Mouse (Mus musculus) hindbrain, embryonic 10.5 days (tissue): ENCODE results near the gene Tppp2. TPM values are rescaled to one million over a fixed set of nuclear protein-coding genes. Genes with fewer than 3 reads are reported as not detected.
"Not testable (repeated sequence)": the region's sequence is repeated elsewhere in the genome, so short reads cannot be mapped to it uniquely, and the experiment has no call there.

Experiments used
- DNase-seq: peaks from one replicate; pipeline ENCODE4 v3.0.0-alpha.2; 2017; ENCODE audit warnings: low spot score
- H3K27ac ChIP-seq: fragments of 300-500 bp; sonication (generic); 2 replicates; pipeline ENCODE4 v1.5.1; 2016; ENCODE audit warnings: mild to moderate bottlenecking, moderate library complexity
- H3K27me3 ChIP-seq: fragments of 300-500 bp; sonication (generic); 2 replicates; pipeline ENCODE4 v1.6.1; 2016; ENCODE audit warnings: mild to moderate bottlenecking; ENCODE audit not compliant: poor library complexity, insufficient read depth, severe bottlenecking
- H3K36me3 ChIP-seq: fragments of 300-500 bp; sonication (generic); 2 replicates; pipeline ENCODE4 v1.6.1; 2016; ENCODE audit warnings: mild to moderate bottlenecking, moderate library complexity
- H3K4me1 ChIP-seq: fragments of 300-500 bp; sonication (generic); replicated peaks from 2 replicates; pipeline ENCODE4 v1.6.1; 2016; ENCODE audit warnings: mild to moderate bottlenecking
- H3K4me3 ChIP-seq: fragments of 300-500 bp; sonication (generic); 2 replicates; pipeline ENCODE4 v1.5.1; 2016; ENCODE audit warnings: mild to moderate bottlenecking, moderate library complexity
- H3K9me3 ChIP-seq: fragments of 300-500 bp; sonication (generic); 2 replicates; pipeline ENCODE4 v1.6.1; 2016; ENCODE audit warnings: mild to moderate bottlenecking, moderate library complexity
- WGBS: fragments of 180-500 bp; shearing (Covaris S2); methylation state at CpG from one replicate; pipeline ENCODE4 v1.1.7; 2016; 5-methylcytosine and 5-hydroxymethylcytosine counted together
- polyA plus RNA-seq: library from polyadenylated mRNA; unstranded; fragments of >200 nt; fragmentation: Nextera tagmentation; extraction: Ambion mirVana; gene quantifications from 2 replicates; pipeline ENCODE4 v1.2.1, GENCODE M21; 2016

Gene Tppp2
- polyA plus RNA-seq, 1 experiment from 2014 or later, result not detected

- Histone ChIP-seq H3K36me3 (no peaks in the 10 kb centered on the region), H3K27ac (peak within 1 kb of the TSS; percentile 79), H3K4me1 (peaks cover 25% of the 10 kb centered on the region), H3K27me3 (peaks cover 57% of the 10 kb centered on the region), H3K9me3 (no peaks in the 10 kb centered on the region), H3K4me3 (peak within 1 kb of the TSS; percentile 74)
- 2% methylated on average over 23 of the region's 23 CpGs for WGBS
- DNase-seq, result peak; percentile 51
These were observed 4.1 kb upstream of the Tppp2 start, which contains the start of gene Ndrg2 for GRCm38 (mm10) chr14:51913960-51914762. TSS of gene Ndrg2 (minus strand) at chr14:51914158.

DNA sequence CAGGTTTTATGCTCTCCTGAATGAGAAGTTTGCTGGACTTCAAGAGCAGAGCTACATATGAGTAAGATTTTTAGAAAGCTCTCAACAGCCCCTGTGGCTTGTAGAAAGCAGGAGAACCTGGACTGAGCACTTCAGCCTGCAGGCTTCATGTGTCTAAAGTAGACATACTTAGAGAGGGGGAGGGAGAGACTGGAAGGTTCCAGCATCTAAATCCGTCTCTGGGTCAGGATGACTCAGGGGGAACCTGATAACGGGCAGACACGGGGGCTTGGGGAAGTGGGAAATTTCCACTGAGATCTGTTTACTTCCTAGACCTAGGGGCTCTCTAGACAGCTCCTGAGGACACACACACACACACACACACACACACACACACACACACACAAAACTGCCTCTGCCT is 3.2 kb upstream of the Tppp2 start:
- Histone ChIP-seq H3K27me3 (peaks cover 56% of the 10 kb centered on the region), H3K36me3 (no peaks in the 10 kb centered on the region), H3K4me1 (peaks cover 25% of the 10 kb centered on the region), H3K9me3 (no peaks in the 10 kb centered on the region), H3K4me3 (no peak overlapping the region), H3K27ac (no peak overlapping the region)
- WGBS, result 49% methylated on average over 3 of the region's 3 CpGs
- no peak for DNase-seq

DNA sequence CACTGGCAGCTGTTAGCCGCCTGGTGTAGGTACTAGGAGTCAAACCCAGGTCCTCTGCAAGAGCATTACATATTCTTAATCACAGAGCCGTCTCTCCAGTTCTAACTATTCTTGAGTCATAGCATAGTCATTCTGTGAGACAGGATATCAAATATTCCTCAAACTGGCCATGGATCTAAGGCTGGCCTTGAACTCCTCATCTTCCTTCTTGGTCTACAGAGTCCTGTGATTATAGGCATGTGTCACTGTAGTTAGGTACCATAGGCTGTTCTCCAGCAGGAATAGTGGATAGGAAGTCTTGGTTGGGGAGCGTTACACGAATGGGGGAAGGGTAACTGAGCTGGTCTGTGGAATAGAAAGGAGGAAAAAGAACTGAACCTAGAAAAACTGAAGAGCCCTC is 1.7 kb upstream of the Tppp2 start:
- Histone ChIP-seq H3K36me3 (no peaks in the 10 kb centered on the region), H3K4me3 (no peak overlapping the region), H3K27ac (no peak overlapping the region), H3K27me3 (peaks cover 46% of the 10 kb centered on the region), H3K9me3 (no peaks in the 10 kb centered on the region), H3K4me1 (peaks cover 25% of the 10 kb centered on the region)
- WGBS, result 90% methylated on average over 4 of the region's 4 CpGs
- no peak for DNase-seq

- 86% methylated on average over 4 of the region's 4 CpGs for WGBS
These were observed 741 bp downstream of the Tppp2 start for GRCm38 (mm10) chr14:51918966-51919365.

GRCm38 (mm10) chr14:51921759-51922570 is 3.7 kb downstream of the Tppp2 start:
- Histone ChIP-seq H3K36me3 (no peaks in the 10 kb centered on the region), H3K27ac (no peak overlapping the region), H3K4me3 (no peak overlapping the region), H3K9me3 (no peaks in the 10 kb centered on the region), H3K27me3 (no peaks in the 10 kb centered on the region), H3K4me1 (no peaks in the 10 kb centered on the region)
- 88% methylated on average over 16 of the region's 16 CpGs for WGBS
- no peak for DNase-seq

More at GRCm38 (mm10) chr14:51918966-51919365, 741 bp downstream of the Tppp2 start:
- no peak overlapping the region for H3K27ac ChIP-seq
- H3K36me3 ChIP-seq, result no peaks in the 10 kb centered on the region
- DNase-seq, result no peak
- H3K9me3 ChIP-seq, result no peaks in the 10 kb centered on the region
- H3K4me1 ChIP-seq, result peaks cover 8% of the 10 kb centered on the region
- peaks cover 23% of the 10 kb centered on the region for H3K27me3 ChIP-seq
- H3K4me3 ChIP-seq, result no peak overlapping the region

- no peaks in the 10 kb centered on the region for H3K36me3 ChIP-seq
These were observed 4.3 kb downstream of the Tppp2 start, which contains the start of gene Rnase13 for GRCm38 (mm10) chr14:51922571-51922865. TSS of gene Rnase13 (minus strand) at chr14:51922773.

GRCm38 (mm10) chr14:51922910-51923309 is 4.7 kb downstream of the Tppp2 start:
- Histone ChIP-seq H3K4me3 (no peak overlapping the region), H3K27me3 (no peaks in the 10 kb centered on the region), H3K36me3 (no peaks in the 10 kb centered on the region), H3K4me1 (no peaks in the 10 kb centered on the region), H3K9me3 (no peaks in the 10 kb centered on the region), H3K27ac (no peak overlapping the region)
- WGBS, result 85% methylated on average over 2 of the region's 2 CpGs
- no peak for DNase-seq

More at GRCm38 (mm10) chr14:51922571-51922865, 4.3 kb downstream of the Tppp2 start, which contains the start of gene Rnase13:
- 91% methylated on average over 7 of the region's 7 CpGs for WGBS
- Histone ChIP-seq H3K9me3 (no peaks in the 10 kb centered on the region), H3K4me1 (no peaks in the 10 kb centered on the region), H3K27ac (no peak within 1 kb of the TSS), H3K27me3 (no peaks in the 10 kb centered on the region), H3K4me3 (no peak within 1 kb of the TSS)
- no peak for DNase-seq

- Histone ChIP-seq H3K4me3 (no peak overlapping the region), H3K9me3 (no peaks in the 10 kb centered on the region), H3K36me3 (no peaks in the 10 kb centered on the region), H3K27ac (no peak overlapping the region), H3K27me3 (no peaks in the 10 kb centered on the region), H3K4me1 (no peaks in the 10 kb centered on the region)
- WGBS, result 76% methylated on average over 4 of the region's 4 CpGs
- no peak for DNase-seq
These were observed 5.3 kb downstream of the Tppp2 start for GRCm38 (mm10) chr14:51923492-51923891.

DNA sequence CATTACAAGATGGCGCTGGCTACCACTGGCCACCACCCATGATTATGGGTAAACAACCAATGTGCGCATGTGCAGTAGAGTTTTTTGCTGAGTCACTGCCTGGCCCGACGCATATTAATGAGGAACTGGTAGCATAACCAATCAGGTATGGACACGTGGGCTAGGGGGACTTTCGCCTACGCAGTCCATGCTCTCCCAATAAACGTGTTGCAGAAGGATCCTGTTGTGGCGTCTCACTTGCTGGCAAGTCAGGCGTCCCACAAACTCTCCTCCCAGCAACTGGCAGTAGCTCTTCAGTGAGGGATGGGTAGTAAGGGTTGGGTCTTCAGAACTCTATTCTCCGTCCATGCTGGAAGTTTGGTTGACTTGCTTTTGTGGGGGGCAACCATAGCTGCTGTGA is 8.7 kb downstream of the Tppp2 start:
- not testable (repeated sequence) for H3K27ac ChIP-seq, H3K4me1 ChIP-seq, H3K9me3 ChIP-seq, H3K27me3 ChIP-seq, DNase-seq, H3K4me3 ChIP-seq, H3K36me3 ChIP-seq
- WGBS, result 95% methylated on average over 11 of the region's 11 CpGs

- Histone ChIP-seq H3K4me1 (no peaks in the 10 kb centered on the region; the same call in 1 of the 2 replicates), H3K27me3 (no peaks in the 10 kb centered on the region; the same call in 1 of the 2 replicates), H3K36me3 (no peaks in the 10 kb centered on the region), H3K4me3 (no peak overlapping the region), H3K9me3 (no peaks in the 10 kb centered on the region), H3K27ac (no peak overlapping the region)
- DNase-seq, result no peak
- 85% methylated on average over 8 of the region's 8 CpGs for WGBS
These were observed 11.2 kb downstream of the Tppp2 start for GRCm38 (mm10) chr14:51929309-51929943.

DNA sequence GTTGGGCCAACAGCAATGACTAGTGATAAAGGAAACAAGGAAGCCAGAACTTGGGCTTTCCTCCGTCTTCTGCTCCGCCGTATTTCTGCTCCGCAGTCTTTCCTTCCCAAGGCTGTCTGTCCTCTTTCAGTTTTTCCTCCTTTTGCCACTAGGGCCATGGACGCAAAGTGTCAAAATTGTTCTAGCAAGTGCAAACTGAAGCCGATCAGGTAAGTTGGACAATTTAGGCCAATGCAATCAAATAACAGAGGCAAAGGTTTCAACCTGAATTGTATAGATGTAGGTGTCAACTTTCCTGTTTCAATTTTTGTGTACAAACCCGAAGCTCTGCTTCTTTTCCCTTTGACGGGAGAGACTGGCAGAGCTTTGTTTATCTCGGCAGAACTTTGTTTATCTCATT is 11.7 kb downstream of the Tppp2 start:
- Histone ChIP-seq H3K36me3 (no peaks in the 10 kb centered on the region), H3K4me3 (no peak overlapping the region), H3K4me1 (no peaks in the 10 kb centered on the region; the same call in 1 of the 2 replicates), H3K27me3 (no peaks in the 10 kb centered on the region; the same call in 1 of the 2 replicates), H3K27ac (no peak overlapping the region), H3K9me3 (no peaks in the 10 kb centered on the region)
- DNase-seq, result no peak
- WGBS, result 73% methylated on average over 9 of the region's 9 CpGs

DNA sequence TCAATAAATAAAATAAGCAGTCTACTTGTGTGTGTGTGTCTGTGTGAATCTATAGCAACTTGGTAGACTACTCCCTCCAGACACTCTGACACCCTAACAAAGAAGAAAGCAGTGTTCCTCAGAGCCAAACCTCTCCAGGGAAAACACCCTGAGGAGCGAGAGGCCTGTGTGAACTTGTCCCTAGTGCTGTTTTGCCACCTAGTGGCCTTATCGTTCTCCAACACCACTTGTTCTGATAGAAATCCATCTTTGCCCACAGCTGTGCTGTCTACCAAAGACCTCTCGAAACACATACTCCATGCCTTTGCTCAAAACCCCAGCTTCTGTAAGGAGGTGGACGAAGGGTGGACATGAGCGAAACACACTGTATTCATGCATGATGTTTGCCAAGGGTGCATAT is 12.6 kb downstream of the Tppp2 start:
- 45% methylated on average over 5 of the region's 5 CpGs for WGBS
- H3K4me3 ChIP-seq, result no peak overlapping the region
- no peaks in the 10 kb centered on the region; the same call in 1 of the 2 replicates for H3K4me1 ChIP-seq
- 0 out of 2 replicates have a peak, but pooled peaks cover 2% of the 10 kb centered on the region for H3K9me3 ChIP-seq
- H3K27me3 ChIP-seq, result no peaks in the 10 kb centered on the region; the same call in 1 of the 2 replicates
- DNase-seq, result peak; percentile 48
- no peaks in the 10 kb centered on the region for H3K36me3 ChIP-seq
- no peak overlapping the region for H3K27ac ChIP-seq
